Mouse (Mus musculus): ENCODE results near the gene Mettl16. TPM values are rescaled to one million over a fixed set of nuclear protein-coding genes. Genes with fewer than 3 reads are reported as not detected.

The Mettl16 gene
- polyA plus RNA-seq, 1 experiment from 2014 or later = 54.3 TPM

DNA sequence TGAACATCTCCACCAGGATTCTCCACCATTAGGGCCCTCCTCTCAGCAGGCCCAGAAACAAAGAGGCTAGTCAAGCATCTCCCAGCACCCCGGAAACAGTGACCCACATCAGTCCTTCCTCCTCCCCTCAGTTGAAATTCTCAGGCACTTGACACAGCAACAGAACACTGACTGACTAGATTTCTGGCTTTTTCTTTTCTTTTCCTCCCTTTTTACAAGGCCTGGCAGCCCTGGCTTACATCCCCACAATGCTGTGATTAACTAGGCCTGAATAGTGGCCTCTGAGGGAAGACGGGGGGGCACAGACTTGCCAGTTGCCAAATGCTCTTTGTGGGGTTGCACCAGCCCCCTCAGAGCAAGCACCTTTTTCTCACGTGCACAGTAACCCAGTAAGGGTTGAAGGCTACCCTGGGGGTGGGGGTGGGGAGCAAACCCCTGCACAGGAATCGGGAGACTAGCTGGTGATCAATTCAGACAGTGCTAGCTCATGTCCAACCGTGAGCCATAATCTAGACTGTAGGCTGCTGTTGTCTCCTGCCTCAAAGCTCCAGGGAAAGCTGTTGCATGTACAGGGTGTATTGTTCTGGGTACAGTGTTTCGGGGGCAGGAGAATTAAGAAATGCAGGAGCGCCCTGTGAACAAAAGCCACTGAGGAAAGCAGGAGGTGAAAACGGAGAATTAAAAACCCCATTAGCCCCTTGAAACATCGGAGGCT, 19.1 kb upstream of the Mettl16 start:
- WGBS = 8% methylated on average over 9 of the region's 9 CpGs
- peak; percentile 57; the same call in 1 of the 2 replicates for ATAC-seq (replicated peaks)

GRCm38 (mm10) chr11:74756631-74757030, 14.0 kb upstream of the Mettl16 start:
- Histone ChIP-seq H3K27me3 (no peaks in the 10 kb centered on the region), H3K4me2 (replicated peaks) (no peak overlapping the region), H3K36me3 (no peaks in the 10 kb centered on the region), H3K4me3 (no peak overlapping the region), H3K9ac (replicated peaks) (no peak overlapping the region), H3K27ac (replicated peaks) (no peak overlapping the region), H3K9me3 (no peaks in the 10 kb centered on the region), H3K4me1 (peaks cover 4% of the 10 kb centered on the region)
- 63% methylated on average over 2 of the region's 2 CpGs for WGBS
- ATAC-seq (replicated peaks) = no peak

More for the DNA sequence above, 19.1 kb upstream of the Mettl16 start:
- Histone ChIP-seq H3K9ac (replicated peaks) (no peak overlapping the region), H3K4me2 (replicated peaks) (no peak overlapping the region), H3K9me3 (no peaks in the 10 kb centered on the region), H3K36me3 (no peaks in the 10 kb centered on the region), H3K4me1 (peaks cover 11% of the 10 kb centered on the region), H3K4me3 (no peak overlapping the region), H3K27me3 (no peaks in the 10 kb centered on the region), H3K27ac (replicated peaks) (peak overlapping the region; percentile 67)

DNA sequence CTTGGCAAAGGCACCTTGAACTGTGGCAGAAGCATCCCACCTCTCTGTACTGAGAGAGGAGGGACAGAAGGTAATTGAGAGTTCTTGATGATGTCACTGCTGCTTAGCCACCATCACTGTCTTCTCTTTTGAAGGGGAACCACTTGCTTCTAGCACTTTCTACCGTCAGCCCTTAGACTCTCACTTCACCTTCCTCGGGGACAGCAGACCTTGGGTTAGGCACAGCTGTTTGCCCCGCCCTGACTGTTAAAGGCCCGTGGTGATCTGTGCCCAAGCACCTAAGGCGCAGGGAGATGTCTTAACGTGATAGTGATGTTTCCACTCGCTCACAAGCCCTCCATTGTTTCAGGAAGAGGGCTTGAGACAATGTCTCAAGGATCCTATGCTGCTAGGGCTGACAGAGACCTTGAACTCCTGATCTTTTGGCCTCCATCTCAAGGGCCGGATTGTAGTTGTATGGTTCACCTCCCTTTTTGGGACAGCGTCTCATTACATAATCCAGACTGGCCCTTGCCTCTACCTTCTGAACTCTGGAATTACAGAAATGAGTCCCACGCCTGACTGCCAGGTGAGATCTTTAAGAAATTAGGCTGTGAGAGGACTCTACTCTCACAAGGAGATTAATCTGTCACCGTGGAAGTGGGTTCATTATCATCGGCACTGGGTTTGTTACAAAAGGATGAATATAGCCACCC, 9.5 kb upstream of the Mettl16 start:
- Histone ChIP-seq H3K4me2 (replicated peaks) (no peak overlapping the region), H3K36me3 (no peaks in the 10 kb centered on the region), H3K9me3 (no peaks in the 10 kb centered on the region), H3K27ac (replicated peaks) (no peak overlapping the region), H3K9ac (replicated peaks) (no peak overlapping the region), H3K27me3 (no peaks in the 10 kb centered on the region), H3K4me1 (no peaks in the 10 kb centered on the region), H3K4me3 (no peak overlapping the region)
- no peak for ATAC-seq (replicated peaks)
- 76% methylated on average over 12 of the region's 12 CpGs for WGBS

DNA sequence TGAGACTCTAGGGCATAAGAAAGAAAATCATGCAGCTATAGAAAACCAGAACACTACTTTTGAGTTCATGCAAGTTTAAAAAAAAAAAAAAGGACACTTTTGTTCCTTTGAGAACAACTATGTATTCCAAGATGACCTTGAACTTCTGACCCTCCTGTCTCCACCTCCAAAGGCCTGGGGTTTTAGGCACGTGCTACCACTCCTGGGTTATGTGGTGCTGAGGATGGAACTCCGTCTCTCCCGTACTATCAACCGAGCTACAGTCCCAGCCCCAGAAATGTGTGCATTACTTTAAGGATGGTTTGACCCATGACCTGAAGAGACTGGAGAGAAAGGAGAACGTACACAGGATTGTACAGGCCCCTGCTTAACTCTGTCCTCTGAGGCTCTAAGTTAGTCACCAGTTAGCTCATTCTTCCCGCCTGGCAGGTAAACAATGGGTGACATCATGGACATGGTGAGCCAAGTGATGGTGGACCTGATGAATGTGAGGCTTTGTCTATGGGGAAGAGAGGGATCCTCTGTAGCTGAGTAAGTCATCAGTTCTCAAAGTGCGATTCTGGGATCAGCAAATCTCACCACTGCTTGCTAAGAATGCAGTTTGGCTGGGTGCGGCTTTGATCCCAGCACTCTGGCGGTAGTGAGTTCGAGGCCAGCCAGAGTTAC, 6.5 kb upstream of the Mettl16 start:
- H3K4me3 ChIP-seq = no peak overlapping the region
- no peak overlapping the region for H3K9ac ChIP-seq (replicated peaks)
- H3K36me3 ChIP-seq = no peaks in the 10 kb centered on the region
- no peaks in the 10 kb centered on the region for H3K4me1 ChIP-seq
- 79% methylated on average over 10 of the region's 10 CpGs for WGBS
- ATAC-seq (replicated peaks) = no peak
- no peaks in the 10 kb centered on the region for H3K27me3 ChIP-seq
- no peak overlapping the region for H3K27ac ChIP-seq (replicated peaks)
- no peak overlapping the region for H3K4me2 ChIP-seq (replicated peaks)
- no peaks in the 10 kb centered on the region for H3K9me3 ChIP-seq

GRCm38 (mm10) chr11:74767469-74767868, 3.2 kb upstream of the Mettl16 start:
- 95% methylated on average over 4 of the region's 4 CpGs for WGBS
- no peak for ATAC-seq (replicated peaks)
- H3K9ac ChIP-seq (replicated peaks) = no peak overlapping the region
- no peak overlapping the region for H3K4me2 ChIP-seq (replicated peaks)
- H3K27ac ChIP-seq (replicated peaks) = no peak overlapping the region
- H3K9me3 ChIP-seq = no peaks in the 10 kb centered on the region
- H3K4me1 ChIP-seq = peaks cover 18% of the 10 kb centered on the region
- H3K27me3 ChIP-seq = no peaks in the 10 kb centered on the region
- H3K36me3 ChIP-seq = no peaks in the 10 kb centered on the region
- H3K4me3 ChIP-seq = no peak overlapping the region

GRCm38 (mm10) chr11:74768045-74768444, 2.6 kb upstream of the Mettl16 start:
- Histone ChIP-seq H3K27ac (replicated peaks) (no peak overlapping the region), H3K36me3 (no peaks in the 10 kb centered on the region), H3K9me3 (no peaks in the 10 kb centered on the region), H3K27me3 (no peaks in the 10 kb centered on the region), H3K4me2 (replicated peaks) (no peak overlapping the region), H3K4me1 (peaks cover 21% of the 10 kb centered on the region), H3K4me3 (no peak overlapping the region), H3K9ac (replicated peaks) (no peak overlapping the region)
- no peak for ATAC-seq (replicated peaks)
- 39% methylated on average over 6 of the region's 6 CpGs for WGBS

DNA sequence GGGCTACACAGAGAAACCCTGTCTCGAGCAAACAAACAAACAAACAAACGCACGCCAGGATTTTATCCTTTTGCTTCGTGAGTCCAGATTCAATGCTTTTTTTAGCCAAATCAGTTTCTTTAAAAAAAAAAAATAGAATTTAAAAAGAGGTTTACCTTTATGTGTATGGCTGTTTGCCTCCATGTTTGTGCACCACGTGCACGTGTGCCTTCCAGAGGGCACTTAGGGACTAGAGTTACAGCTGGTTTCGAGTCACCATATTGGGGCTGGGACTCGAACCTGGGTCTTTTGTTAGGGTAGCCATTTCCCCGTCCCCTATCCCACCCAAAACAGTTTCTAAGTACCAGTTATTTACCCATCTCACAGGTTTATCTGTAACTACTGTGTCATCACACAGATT, 593 bp upstream of the Mettl16 start:
- 79% methylated on average over 9 of the region's 9 CpGs for WGBS
- Histone ChIP-seq H3K4me1 (peaks cover 21% of the 10 kb centered on the region), H3K9me3 (no peaks in the 10 kb centered on the region), H3K36me3 (peaks cover 17% of the 10 kb centered on the region), H3K27me3 (no peaks in the 10 kb centered on the region), H3K27ac (replicated peaks) (peak overlapping the region; percentile 95), H3K4me2 (replicated peaks) (peak overlapping the region; percentile 59), H3K4me3 (peak overlapping the region; percentile 75), H3K9ac (replicated peaks) (peak overlapping the region; percentile 75)
- no peak for ATAC-seq (replicated peaks)

- Histone ChIP-seq H3K4me3 (peak overlapping the region; percentile 75), H3K4me2 (replicated peaks) (peak overlapping the region; percentile 83), H3K9me3 (no peaks in the 10 kb centered on the region), H3K27me3 (no peaks in the 10 kb centered on the region), H3K4me1 (peaks cover 21% of the 10 kb centered on the region), H3K36me3 (peaks cover 28% of the 10 kb centered on the region), H3K9ac (replicated peaks) (peak overlapping the region; percentile 84), H3K27ac (replicated peaks) (peak overlapping the region; percentile 95)
- 15% methylated on average over 8 of the region's 8 CpGs for WGBS
- no peak for ATAC-seq (replicated peaks)
These were observed 604 bp downstream of the Mettl16 start for GRCm38 (mm10) chr11:74771234-74771633.

GRCm38 (mm10) chr11:74771650-74772049, 1.0 kb downstream of the Mettl16 start:
- Histone ChIP-seq H3K9me3 (no peaks in the 10 kb centered on the region), H3K9ac (replicated peaks) (no peak overlapping the region), H3K4me3 (peak overlapping the region; percentile 75), H3K4me1 (peaks cover 21% of the 10 kb centered on the region), H3K4me2 (replicated peaks) (peak overlapping the region; percentile 83), H3K36me3 (peaks cover 30% of the 10 kb centered on the region), H3K27me3 (no peaks in the 10 kb centered on the region), H3K27ac (replicated peaks) (no peak overlapping the region)
- 70% methylated on average over 4 of the region's 4 CpGs for WGBS
- no peak for ATAC-seq (replicated peaks)

DNA sequence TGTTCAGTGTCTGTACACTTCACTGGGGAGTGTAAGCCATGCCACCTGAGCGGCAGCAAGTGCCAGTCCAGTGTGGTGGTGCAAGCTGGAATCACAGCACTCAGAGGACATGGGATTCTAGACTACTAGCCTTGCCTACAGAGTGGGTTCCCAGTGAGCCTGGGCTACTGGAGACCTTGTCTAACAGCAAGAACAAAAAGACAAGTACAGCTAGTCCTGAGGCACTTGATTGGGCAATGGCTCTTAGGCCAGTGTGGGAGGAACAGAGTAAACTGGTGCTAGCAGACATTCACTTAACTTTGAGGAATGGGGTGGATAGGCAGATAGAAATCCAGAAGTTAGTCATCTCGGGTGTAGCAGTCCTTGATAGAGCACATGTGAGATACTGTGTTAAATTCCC, 1.8 kb downstream of the Mettl16 start:
- peaks cover 21% of the 10 kb centered on the region for H3K4me1 ChIP-seq
- no peak overlapping the region for H3K4me3 ChIP-seq
- no peak overlapping the region for H3K4me2 ChIP-seq (replicated peaks)
- ATAC-seq (replicated peaks) = no peak
- H3K9ac ChIP-seq (replicated peaks) = no peak overlapping the region
- no peaks in the 10 kb centered on the region for H3K27me3 ChIP-seq
- WGBS = 96% methylated on average over 2 of the region's 2 CpGs
- no peak overlapping the region for H3K27ac ChIP-seq (replicated peaks)
- peaks cover 35% of the 10 kb centered on the region for H3K36me3 ChIP-seq
- no peaks in the 10 kb centered on the region for H3K9me3 ChIP-seq

- Histone ChIP-seq H3K27me3 (no peaks in the 10 kb centered on the region), H3K9ac (replicated peaks) (no peak overlapping the region), H3K36me3 (peaks cover 76% of the 10 kb centered on the region), H3K9me3 (no peaks in the 10 kb centered on the region), H3K4me1 (no peaks in the 10 kb centered on the region), H3K4me2 (replicated peaks) (no peak overlapping the region), H3K27ac (replicated peaks) (no peak overlapping the region), H3K4me3 (no peak overlapping the region)
- 95% methylated on average over 4 of the region's 4 CpGs for WGBS
- no peak for ATAC-seq (replicated peaks)
These were observed 22.2 kb downstream of the Mettl16 start for GRCm38 (mm10) chr11:74792874-74793273.

GRCm38 (mm10) chr11:74800658-74801057, 30.0 kb downstream of the Mettl16 start:
- H3K4me1 ChIP-seq = no peaks in the 10 kb centered on the region
- H3K9ac ChIP-seq (replicated peaks) = no peak overlapping the region
- no peaks in the 10 kb centered on the region for H3K27me3 ChIP-seq
- peaks cover 44% of the 10 kb centered on the region for H3K36me3 ChIP-seq
- no peak overlapping the region for H3K4me3 ChIP-seq
- H3K9me3 ChIP-seq = no peaks in the 10 kb centered on the region
- ATAC-seq (replicated peaks) = no peak
- no peak overlapping the region for H3K27ac ChIP-seq (replicated peaks)
- no peak overlapping the region for H3K4me2 ChIP-seq (replicated peaks)
- 78% methylated on average over 4 of the region's 4 CpGs for WGBS
